Mouse (Mus musculus) neural tube, embryonic 15.5 days (tissue): ENCODE results near the gene Atic. TPM values are rescaled to one million over a fixed set of nuclear protein-coding genes. Genes with fewer than 3 reads are reported as not detected.

Experiments used
- ATAC-seq: fragments of 200-750 bp; cut with Nextera tagmentation; 2 replicates; pipeline ENCODE4 v1.8.0; 2017; ENCODE audit warnings: mild to moderate bottlenecking, moderate TSS enrichment, moderate library complexity; ENCODE audit not compliant: low FRiP score
- H3K27ac ChIP-seq: fragments of 300-500 bp; sonication (generic); replicated peaks from 2 replicates; pipeline ENCODE4 v1.5.1; 2015; ENCODE audit warnings: mild to moderate bottlenecking, inconsistent platforms
- H3K27me3 ChIP-seq: fragments of 300-500 bp; sonication (generic); replicated peaks from 2 replicates; pipeline ENCODE4 v1.6.1; 2015; ENCODE audit warnings: inconsistent platforms
- H3K36me3 ChIP-seq: fragments of 300-500 bp; sonication (generic); 2 replicates; pipeline ENCODE4 v1.6.1; 2015; ENCODE audit warnings: inconsistent platforms
- H3K4me1 ChIP-seq: fragments of 300-500 bp; sonication (generic); 2 replicates; pipeline ENCODE4 v1.6.1; 2015; ENCODE audit warnings: inconsistent platforms
- H3K4me2 ChIP-seq: fragments of 300-500 bp; sonication (generic); 2 replicates; pipeline ENCODE4 v1.6.1; 2015; ENCODE audit warnings: inconsistent platforms, mild to moderate bottlenecking, moderate library complexity
- H3K4me3 ChIP-seq: fragments of 300-500 bp; sonication (generic); replicated peaks from 2 replicates; pipeline ENCODE4 v1.5.1; 2015; ENCODE audit warnings: mild to moderate bottlenecking, inconsistent platforms
- H3K9ac ChIP-seq: fragments of 300-500 bp; sonication (generic); replicated peaks from 2 replicates; pipeline ENCODE4 v1.6.1; 2015; ENCODE audit warnings: mild to moderate bottlenecking, inconsistent platforms
- H3K9me3 ChIP-seq: fragments of 300-500 bp; sonication (generic); replicated peaks from 2 replicates; pipeline ENCODE4 v1.6.1; 2016; ENCODE audit warnings: inconsistent platforms
- WGBS: fragments of 180-500 bp; shearing (Covaris S2); methylation state at CpG from one replicate; pipeline ENCODE4 v1.1.7; 2015; ENCODE audit warnings: mixed read lengths; 5-methylcytosine and 5-hydroxymethylcytosine counted together
- polyA plus RNA-seq: library from polyadenylated mRNA; unstranded; fragments of >200 nt; fragmentation: Nextera tagmentation; extraction: Ambion mirVana; gene quantifications from 2 replicates; pipeline ENCODE4 v1.2.1, GENCODE M21; 2015

The Atic gene
- polyA plus RNA-seq, result 34.1 and 53.4 TPM in 2 replicates

- Histone ChIP-seq H3K27me3 (no peaks in the 10 kb centered on the region), H3K4me3 (peak within 1 kb of the TSS; percentile 61), H3K27ac (peak within 1 kb of the TSS; percentile 71), H3K36me3 (peaks cover 20% of the 10 kb centered on the region), H3K9me3 (no peaks in the 10 kb centered on the region), H3K4me2 (peak within 1 kb of the TSS; percentile 90), H3K4me1 (peaks cover 15% of the 10 kb centered on the region), H3K9ac (peak within 1 kb of the TSS; percentile 65)
- WGBS, result under 1% methylated on average over 55 of the region's 55 CpGs
- ATAC-seq, result peak; percentile 99
Measured at GRCm38 (mm10) chr1:71556688-71557612, at the start of gene Atic. Gene Atic (plus strand): TSS chr1:71557150.

- WGBS, result 6% methylated on average over 9 of the region's 9 CpGs
- ATAC-seq, result peak; percentile 76; the same call in 1 of the 2 replicates
Measured at GRCm38 (mm10) chr1:71507251-71507650, 49.7 kb upstream of the Atic start.

GRCm38 (mm10) chr1:71515041-71515440 is 41.9 kb upstream of the Atic start:
- H3K9me3 ChIP-seq, result no peaks in the 10 kb centered on the region
- H3K27me3 ChIP-seq, result no peaks in the 10 kb centered on the region
- no peak overlapping the region for H3K27ac ChIP-seq
- 86% methylated on average over 4 of the region's 4 CpGs for WGBS
- H3K4me1 ChIP-seq, result no peaks in the 10 kb centered on the region
- no peak overlapping the region for H3K4me3 ChIP-seq
- no peaks in the 10 kb centered on the region for H3K36me3 ChIP-seq
- no peak overlapping the region for H3K9ac ChIP-seq
- no peak overlapping the region for H3K4me2 ChIP-seq
- no peak for ATAC-seq

More at GRCm38 (mm10) chr1:71507251-71507650, 49.7 kb upstream of the Atic start:
- Histone ChIP-seq H3K9ac (no peak overlapping the region), H3K27me3 (no peaks in the 10 kb centered on the region), H3K27ac (peak overlapping the region; percentile 45; the same call in 1 of the 2 replicates), H3K4me1 (peaks cover 13% of the 10 kb centered on the region), H3K4me3 (no peak overlapping the region), H3K9me3 (no peaks in the 10 kb centered on the region), H3K4me2 (peak overlapping the region; percentile 26), H3K36me3 (no peaks in the 10 kb centered on the region)

- 85% methylated on average over 18 of the region's 18 CpGs for WGBS
- H3K4me1 ChIP-seq, result no peaks in the 10 kb centered on the region
- no peaks in the 10 kb centered on the region for H3K36me3 ChIP-seq
- H3K4me3 ChIP-seq, result no peak overlapping the region
- no peaks in the 10 kb centered on the region for H3K9me3 ChIP-seq
- ATAC-seq, result no peak
- no peaks in the 10 kb centered on the region for H3K27me3 ChIP-seq
- H3K4me2 ChIP-seq, result no peak overlapping the region
- no peak overlapping the region for H3K27ac ChIP-seq
- no peak overlapping the region for H3K9ac ChIP-seq
Measured at GRCm38 (mm10) chr1:71528808-71529648, 27.9 kb upstream of the Atic start.

- H3K4me2 ChIP-seq, result no peak overlapping the region
- ATAC-seq, result no peak
- 78% methylated on average over 2 of the region's 2 CpGs for WGBS
Measured at GRCm38 (mm10) chr1:71530779-71531178, 26.2 kb upstream of the Atic start.

GRCm38 (mm10) chr1:71531653-71532052 is 25.3 kb upstream of the Atic start:
- H3K36me3 ChIP-seq, result no peaks in the 10 kb centered on the region
- no peak overlapping the region for H3K4me3 ChIP-seq
- WGBS, result 20% methylated on average over 7 of the region's 7 CpGs
- no peaks in the 10 kb centered on the region for H3K4me1 ChIP-seq
- H3K9ac ChIP-seq, result no peak overlapping the region
- ATAC-seq, result no peak
- H3K27me3 ChIP-seq, result no peaks in the 10 kb centered on the region
- H3K27ac ChIP-seq, result no peak overlapping the region
- H3K4me2 ChIP-seq, result no peak overlapping the region
- no peaks in the 10 kb centered on the region for H3K9me3 ChIP-seq

More at GRCm38 (mm10) chr1:71530779-71531178, 26.2 kb upstream of the Atic start:
- H3K36me3 ChIP-seq, result no peaks in the 10 kb centered on the region
- H3K9ac ChIP-seq, result no peak overlapping the region
- no peak overlapping the region for H3K27ac ChIP-seq
- no peaks in the 10 kb centered on the region for H3K27me3 ChIP-seq
- no peak overlapping the region for H3K4me3 ChIP-seq
- no peaks in the 10 kb centered on the region for H3K9me3 ChIP-seq
- H3K4me1 ChIP-seq, result no peaks in the 10 kb centered on the region

GRCm38 (mm10) chr1:71539641-71540040 is 17.3 kb upstream of the Atic start:
- 95% methylated on average over 4 of the region's 4 CpGs for WGBS

GRCm38 (mm10) chr1:71540437-71540836 is 16.5 kb upstream of the Atic start:
- no peaks in the 10 kb centered on the region for H3K27me3 ChIP-seq
- 74% methylated on average over 3 of the region's 3 CpGs for WGBS
- no peak overlapping the region for H3K4me3 ChIP-seq
- H3K9me3 ChIP-seq, result no peaks in the 10 kb centered on the region
- H3K4me1 ChIP-seq, result no peaks in the 10 kb centered on the region
- H3K4me2 ChIP-seq, result no peak overlapping the region
- H3K9ac ChIP-seq, result no peak overlapping the region
- H3K27ac ChIP-seq, result no peak overlapping the region
- H3K36me3 ChIP-seq, result no peaks in the 10 kb centered on the region
- ATAC-seq, result no peak

More at GRCm38 (mm10) chr1:71539641-71540040, 17.3 kb upstream of the Atic start:
- Histone ChIP-seq H3K9me3 (no peaks in the 10 kb centered on the region), H3K27me3 (no peaks in the 10 kb centered on the region), H3K4me2 (no peak overlapping the region), H3K27ac (no peak overlapping the region), H3K4me1 (no peaks in the 10 kb centered on the region), H3K4me3 (no peak overlapping the region), H3K9ac (no peak overlapping the region), H3K36me3 (no peaks in the 10 kb centered on the region)
- no peak for ATAC-seq

GRCm38 (mm10) chr1:71550626-71551195 is 6.2 kb upstream of the Atic start:
- Histone ChIP-seq H3K36me3 (no peaks in the 10 kb centered on the region), H3K4me1 (no peaks in the 10 kb centered on the region), H3K9ac (no peak overlapping the region), H3K27ac (no peak overlapping the region), H3K4me2 (no peak overlapping the region), H3K9me3 (no peaks in the 10 kb centered on the region), H3K27me3 (no peaks in the 10 kb centered on the region), H3K4me3 (no peak overlapping the region)
- no peak for ATAC-seq
- WGBS, result 85% methylated on average over 10 of the region's 10 CpGs

- H3K27me3 ChIP-seq, result no peaks in the 10 kb centered on the region
- no peak overlapping the region for H3K4me3 ChIP-seq
- H3K36me3 ChIP-seq, result peaks cover 43% of the 10 kb centered on the region
- H3K4me1 ChIP-seq, result peaks cover 15% of the 10 kb centered on the region
- 97% methylated on average over 4 of the region's 4 CpGs for WGBS
- no peak overlapping the region for H3K9ac ChIP-seq
- no peak for ATAC-seq
- H3K9me3 ChIP-seq, result no peaks in the 10 kb centered on the region
- H3K4me2 ChIP-seq, result no peak overlapping the region
- H3K27ac ChIP-seq, result no peak overlapping the region
Measured at GRCm38 (mm10) chr1:71560626-71561025, 3.7 kb downstream of the Atic start.

- 95% methylated on average over 7 of the region's 7 CpGs for WGBS
- no peaks in the 10 kb centered on the region for H3K9me3 ChIP-seq
- no peak overlapping the region for H3K4me3 ChIP-seq
- H3K36me3 ChIP-seq, result peaks cover 73% of the 10 kb centered on the region
- no peak overlapping the region for H3K9ac ChIP-seq
- no peak for ATAC-seq
- H3K4me2 ChIP-seq, result no peak overlapping the region
- H3K4me1 ChIP-seq, result no peaks in the 10 kb centered on the region
- no peak overlapping the region for H3K27ac ChIP-seq
- H3K27me3 ChIP-seq, result no peaks in the 10 kb centered on the region
Measured at GRCm38 (mm10) chr1:71564291-71564690, 7.3 kb downstream of the Atic start.
